Mouse (Mus musculus) layer of hippocampus, postnatal 25 days (tissue): ENCODE measurements around the gene Cldn8. TPM values are rescaled to one million over a fixed set of nuclear protein-coding genes. Genes with fewer than 3 reads are reported as not detected.
A peak's percentile ranks its signal among the peaks of the same experiment; 100 is the strongest.

Experiments used
- DNase-seq, 2 experiments: peaks; one replicate each; pipeline ENCODE4 v3.0.0; 2022; ENCODE audit warnings: mixed read lengths in 2 of 2, low spot score in 1 of 2; ENCODE audit errors: extremely low spot score in 1 of 2
- total RNA-seq, 2 experiments: library from RNA; stranded (reverse); gene quantifications; 2 replicates each; pipeline ENCODE4 v1.2.3; 2021

Cldn8 gene
- total RNA-seq: not detected

DNA sequence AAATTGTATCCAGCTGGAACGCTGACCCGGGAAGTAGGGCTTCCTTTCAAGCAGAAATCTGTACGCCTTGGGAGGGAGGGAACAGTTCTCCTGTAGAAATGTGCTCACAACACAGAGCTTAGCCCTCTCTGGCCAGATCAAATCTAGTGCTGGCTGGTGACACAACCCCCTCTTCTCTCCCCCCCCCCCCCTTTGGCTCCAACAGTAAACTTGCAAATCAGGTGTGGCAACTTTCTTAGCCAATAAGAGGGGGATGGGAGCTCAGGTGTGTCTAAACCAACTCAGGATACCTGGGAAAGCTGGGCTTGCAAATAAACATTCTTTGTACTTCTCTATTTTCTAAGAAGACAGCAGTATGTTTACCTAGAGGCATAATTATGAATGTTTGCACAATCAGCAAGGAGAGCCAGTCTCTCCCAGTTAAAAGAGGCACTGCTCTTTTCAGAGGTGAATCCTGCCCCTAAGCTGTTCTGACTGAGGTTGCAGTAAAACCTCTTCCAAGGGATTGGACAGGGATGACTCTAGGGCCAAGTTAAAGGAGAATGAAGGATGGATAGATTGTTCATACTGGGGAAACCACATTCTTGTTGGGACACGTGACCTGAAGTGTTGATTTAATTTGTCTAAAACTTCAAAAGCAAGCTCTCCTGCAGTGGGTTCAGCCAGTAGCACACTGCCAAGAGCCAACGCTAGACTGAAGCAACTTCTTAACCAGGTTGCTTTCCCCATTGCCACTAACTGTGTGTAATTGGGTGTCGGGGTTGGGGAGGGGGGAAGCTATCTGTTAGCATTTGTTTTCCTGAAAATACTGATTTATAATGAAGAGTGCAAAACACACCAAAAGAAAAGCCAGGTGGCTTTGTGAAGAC lies at the start of gene Cldn8:
TSS of gene Cldn8 (minus strand) at position 139 of the 869 bp plus-strand sequence.
- no peak for DNase-seq

- no peak for DNase-seq
Measured at GRCm38 (mm10) chr16:88612712-88613111, 49.7 kb upstream of the Cldn8 start.

GRCm38 (mm10) chr16:88611922-88612321 lies 48.9 kb upstream of the Cldn8 start, which contains the start of gene Krtap24-1:
Gene Krtap24-1 (minus strand): TSS chr16:88612279.
- DNase-seq: no peak

- DNase-seq: no peak
Measured at GRCm38 (mm10) chr16:88604570-88604969, 41.6 kb upstream of the Cldn8 start.

DNA sequence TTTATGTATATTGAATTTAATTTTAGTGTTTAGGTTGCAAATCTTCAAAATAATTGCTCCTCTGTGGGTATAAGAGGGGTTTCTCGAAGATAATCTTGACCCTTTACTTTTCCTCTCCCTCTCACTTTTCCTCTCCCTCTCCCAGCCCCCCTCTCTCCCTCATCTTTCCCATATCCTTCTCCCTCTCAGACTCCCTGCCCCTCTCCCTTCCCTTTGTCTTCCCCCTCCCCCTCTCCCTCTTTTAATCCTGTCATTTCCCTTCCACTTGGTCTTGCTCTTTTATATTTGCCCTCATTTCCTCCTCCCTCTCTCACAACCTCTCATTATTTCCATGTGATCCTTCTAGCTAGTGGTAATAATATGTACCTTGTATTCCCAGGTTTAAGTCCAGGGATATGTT lies 39.5 kb upstream of the Cldn8 start:
- no peak for DNase-seq

GRCm38 (mm10) chr16:88600303-88600702 lies 37.3 kb upstream of the Cldn8 start:
- no peak for DNase-seq

DNA sequence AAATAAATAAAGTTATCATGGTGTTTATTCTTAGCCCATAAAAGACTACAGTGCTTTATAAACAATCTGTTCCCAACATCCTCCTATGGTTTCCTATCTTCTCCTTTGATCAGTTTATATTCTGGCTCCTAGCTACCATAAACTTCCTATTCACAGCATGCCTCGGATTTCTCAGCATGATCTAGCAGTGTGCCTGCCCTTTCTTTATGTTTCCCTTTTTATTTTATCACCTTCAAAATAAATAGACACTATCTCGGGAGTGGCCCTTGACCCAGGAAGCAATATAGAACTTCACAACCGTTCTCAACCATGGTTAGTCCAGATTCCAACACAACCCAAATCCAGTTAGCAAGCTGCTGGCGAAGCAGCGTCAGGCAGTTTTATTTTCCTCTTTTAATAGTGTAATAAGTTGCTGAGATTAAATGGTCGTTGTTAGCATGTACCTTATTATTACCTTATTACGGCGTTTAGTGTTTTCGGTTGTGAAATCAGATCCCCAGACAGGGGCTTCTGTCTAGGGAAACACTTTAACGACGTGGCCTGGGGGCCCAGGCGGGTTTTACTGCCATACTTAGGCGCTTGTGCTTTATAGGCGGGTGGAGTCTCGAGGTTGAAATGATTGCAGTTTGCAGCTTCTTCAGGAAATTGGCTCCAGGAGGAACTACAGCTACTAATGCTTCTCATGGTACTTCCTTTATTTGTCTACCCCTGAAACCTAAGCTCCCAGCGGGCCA lies 36.7 kb upstream of the Cldn8 start:
- no peak for DNase-seq

DNA sequence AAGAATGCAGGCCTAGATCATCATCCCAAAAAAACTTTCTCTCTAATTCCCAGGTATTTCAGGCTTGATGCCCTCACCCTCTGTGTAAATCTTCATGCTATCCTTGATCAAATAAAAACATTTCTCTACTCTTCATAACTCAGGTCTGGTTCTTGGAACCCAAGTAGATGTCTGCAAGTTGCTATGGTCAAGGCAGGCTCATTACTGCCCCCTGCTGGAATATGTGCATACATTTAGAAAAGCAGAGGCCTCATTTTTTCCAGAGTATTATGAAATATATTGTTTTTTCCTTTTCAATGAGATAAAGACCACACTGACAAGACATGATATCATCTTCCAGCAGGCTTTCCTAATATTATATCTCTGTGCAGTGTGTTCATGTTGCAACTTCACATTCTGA lies 29.8 kb upstream of the Cldn8 start:
- DNase-seq: no peak

DNA sequence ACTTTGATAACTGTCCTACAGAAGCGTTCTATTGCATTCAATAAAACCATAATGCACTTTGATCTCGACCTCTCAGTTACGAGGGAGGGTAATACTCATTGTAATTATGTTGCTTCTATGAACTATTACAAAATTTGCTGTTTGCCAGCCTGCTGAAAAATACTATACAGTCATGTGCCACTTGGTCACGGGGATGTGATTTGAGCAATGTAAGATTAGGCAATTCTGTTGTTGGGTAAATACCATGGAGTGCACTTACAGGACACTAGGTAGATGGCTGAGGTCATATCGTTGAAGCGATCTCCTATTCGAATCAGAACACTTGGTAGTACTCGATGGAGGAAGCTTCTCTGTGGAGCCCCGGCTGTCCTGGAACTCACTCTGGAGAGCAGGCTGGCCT lies 20.4 kb upstream of the Cldn8 start:
- no peak for DNase-seq

DNA sequence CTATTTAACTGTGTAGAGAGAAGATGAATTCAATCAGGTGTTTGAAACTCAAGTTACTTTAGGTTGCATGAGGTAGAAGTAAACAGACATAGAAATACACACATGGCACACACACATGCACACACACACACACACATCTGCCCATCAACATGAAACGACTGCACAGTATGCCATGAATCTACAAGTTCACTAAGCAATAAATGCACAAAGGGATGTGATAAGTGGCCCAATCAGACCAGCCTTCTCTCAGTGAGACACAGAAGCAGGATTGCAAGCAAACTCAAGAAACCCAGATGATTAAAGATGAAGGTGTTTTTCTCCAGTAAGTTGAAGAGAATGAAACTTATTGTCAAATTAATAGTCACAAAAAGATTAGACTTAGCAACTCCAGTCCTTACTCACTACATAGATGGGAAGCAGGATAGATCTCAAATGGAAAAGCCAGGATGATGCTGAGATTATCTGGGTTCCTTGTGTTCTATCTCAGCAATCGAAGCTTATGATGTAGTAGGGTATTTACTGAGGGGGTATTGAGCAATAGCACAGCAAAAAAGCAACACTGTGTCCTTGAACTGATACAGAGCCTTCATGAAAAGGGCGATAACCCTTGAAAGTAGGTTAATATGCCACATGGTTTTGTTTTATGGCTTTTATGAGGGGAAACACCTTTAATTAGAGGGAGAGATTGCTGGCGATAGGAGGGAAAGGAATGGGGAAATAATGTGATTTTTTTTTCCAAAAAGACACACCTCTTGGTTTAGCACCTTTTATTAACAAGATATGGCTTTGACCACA lies 13.1 kb upstream of the Cldn8 start:
- DNase-seq: no peak

GRCm38 (mm10) chr16:88572904-88573404 lies 10.0 kb upstream of the Cldn8 start:
- DNase-seq: no peak

DNA sequence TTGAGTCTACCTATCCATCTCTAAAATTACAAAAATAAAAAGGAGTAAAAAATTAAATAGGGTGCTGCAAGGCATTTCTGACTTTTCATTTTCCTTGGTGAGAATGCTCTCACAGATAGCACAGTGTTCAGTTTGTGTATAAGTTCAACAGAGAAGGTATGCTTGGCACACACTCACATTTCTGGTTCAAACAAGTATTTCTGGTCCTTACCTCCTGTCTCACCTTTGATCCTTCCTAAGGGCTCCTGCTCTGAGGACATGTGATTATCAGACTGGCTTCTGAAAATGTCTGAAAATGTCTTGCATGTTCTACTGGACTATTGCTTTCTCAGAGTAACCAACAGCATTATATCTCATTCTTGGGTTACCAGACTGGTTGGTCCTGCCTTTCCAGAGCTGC lies 7.2 kb upstream of the Cldn8 start:
- no peak for DNase-seq

- no peak for DNase-seq
Measured at GRCm38 (mm10) chr16:88569732-88570131, 6.7 kb upstream of the Cldn8 start.

DNA sequence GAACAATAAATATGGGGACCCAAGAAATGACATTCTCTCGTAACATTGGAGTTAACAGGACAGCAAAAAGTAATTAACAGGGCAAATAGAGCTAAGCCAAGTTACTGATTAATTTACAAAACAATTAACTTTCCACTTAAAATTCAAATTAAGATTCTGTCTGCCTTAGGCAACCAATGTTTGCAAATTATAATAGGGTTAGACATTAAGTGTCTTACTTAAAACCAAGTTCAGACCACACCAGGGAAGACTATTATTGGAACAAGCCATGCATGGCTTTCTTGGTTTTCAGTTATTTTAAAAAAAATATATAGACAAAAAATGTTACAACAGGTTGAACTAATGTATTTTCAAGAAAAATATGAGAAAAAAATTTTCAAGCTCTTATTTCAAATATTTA lies 6.1 kb upstream of the Cldn8 start:
- no peak for DNase-seq

DNA sequence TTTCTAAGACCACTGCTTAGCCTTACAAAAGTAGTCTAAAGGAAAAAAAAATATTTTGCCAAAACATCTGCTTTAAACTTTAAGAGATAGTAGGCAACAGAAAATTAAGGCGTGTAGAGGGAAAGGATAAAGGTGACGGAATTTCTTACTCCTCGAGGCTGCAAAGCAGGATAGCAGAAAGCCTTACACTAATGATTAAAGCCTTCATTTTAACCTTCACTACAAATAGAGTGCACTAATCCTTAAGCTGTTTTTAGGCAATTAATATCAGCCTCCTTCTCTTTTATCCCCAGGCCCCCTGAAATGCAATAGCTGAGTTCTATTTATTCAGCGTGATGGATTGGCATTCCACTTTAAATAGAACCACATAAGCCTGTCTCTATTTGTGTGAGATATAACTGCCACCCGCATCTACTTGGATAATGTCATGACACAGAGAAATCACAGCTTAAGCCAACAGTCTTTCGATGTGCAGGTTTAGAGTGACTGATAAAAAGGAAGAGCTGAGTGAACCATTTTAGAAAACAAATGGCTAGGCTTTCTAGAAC lies 1.3 kb downstream of the Cldn8 start:
- DNase-seq: no peak

DNA sequence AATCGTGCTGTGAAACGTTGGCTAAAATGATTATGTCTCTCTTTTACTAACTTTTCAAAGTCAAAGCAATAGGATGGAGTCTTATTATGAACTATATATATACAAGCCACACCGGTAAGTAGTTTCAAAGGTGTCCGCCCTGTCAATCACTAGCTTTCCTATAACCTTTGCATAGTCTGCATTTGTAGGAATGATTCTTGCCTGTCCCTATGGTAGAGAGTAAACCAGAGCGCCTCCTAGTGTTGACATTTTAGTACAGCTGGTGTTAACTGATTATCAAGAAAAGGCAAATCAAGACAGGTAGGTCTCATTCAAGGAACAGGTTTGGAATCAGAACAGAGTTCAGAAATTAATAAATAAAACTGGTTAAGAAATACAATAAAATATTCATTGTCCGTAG lies 20.5 kb downstream of the Cldn8 start:
- DNase-seq: peak in 1 of 2 experiments; percentile 12

DNA sequence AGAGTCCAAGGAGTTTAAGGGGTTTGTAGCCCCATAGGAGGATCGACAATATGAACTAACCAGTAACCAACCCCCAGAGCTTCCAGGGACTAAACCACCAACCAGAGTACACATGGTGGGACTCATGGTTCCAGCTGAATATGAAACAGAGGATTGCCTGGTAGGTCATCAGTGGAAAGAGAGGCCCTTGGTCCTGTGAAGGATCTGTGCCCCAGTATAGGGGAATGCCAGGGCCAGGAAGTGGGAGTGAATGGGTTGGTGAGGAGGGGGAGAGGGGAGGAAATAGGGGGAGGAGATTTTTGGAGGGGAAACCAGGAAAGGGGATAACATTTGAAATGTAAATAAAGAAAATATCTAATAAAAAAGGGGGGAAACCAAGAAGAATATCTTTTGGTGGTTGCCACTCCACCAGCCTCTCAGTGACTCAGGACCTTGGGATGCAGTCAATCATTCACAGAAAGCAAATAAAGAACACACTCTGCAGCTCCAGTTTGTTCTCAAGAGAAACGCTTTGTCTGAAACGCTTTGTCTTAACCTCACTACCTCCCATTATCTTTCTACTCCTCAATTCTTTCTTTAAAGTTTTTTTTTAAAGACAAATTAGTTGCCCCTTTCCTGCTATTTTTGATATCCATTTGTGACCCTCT lies 23.0 kb downstream of the Cldn8 start:
- DNase-seq: no peak

DNA sequence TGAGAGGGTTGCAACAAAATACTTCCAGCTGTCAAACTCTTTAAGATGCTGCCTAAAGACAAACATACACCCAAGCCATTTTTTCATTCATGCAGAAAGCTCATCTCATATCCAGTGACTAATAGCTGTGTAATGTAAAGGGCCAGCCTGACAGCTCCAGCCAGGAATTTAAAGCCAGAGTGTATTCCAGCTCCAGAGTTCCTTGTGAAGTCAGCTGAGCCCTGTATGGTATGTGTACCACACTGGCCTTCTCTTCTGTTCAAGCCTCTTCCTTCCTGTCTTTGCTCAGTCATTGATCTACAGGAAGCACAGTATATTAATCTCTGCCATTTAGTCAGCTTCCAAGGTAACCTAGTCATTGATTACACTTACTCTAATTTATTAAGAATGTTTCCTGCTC lies 51.6 kb downstream of the Cldn8 start:
- no peak for DNase-seq
